Mouse (Mus musculus): Measurements from ENCODE around the gene Ywhag.

DNA sequence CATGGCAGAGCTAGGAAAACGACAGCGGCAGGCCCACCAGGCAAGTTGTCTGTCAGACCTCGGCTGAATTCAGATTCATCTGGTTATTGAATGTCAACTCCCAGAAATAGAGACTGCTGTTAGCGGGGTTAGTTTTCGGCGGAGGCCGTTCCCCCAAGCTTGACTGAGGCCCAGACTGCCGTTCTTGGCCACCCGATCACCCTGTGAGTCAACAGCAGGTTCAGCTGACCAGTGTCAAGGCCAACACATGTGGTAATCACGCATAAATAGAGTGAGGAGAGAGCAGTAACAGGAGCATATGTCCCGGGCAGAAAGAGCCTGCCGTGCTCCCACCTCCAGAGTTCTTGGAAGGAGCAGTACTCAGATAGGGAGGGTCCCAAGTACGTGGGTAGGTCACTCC is 27.2 kb downstream of the Ywhag start:
- TF ChIP-seq CTCF (IDR thresholded peaks at IDR 0.05; ENCODE audit: borderline replicate concordance, extremely low read depth, insufficient read depth, insufficient read length), result no peak
- no peak for TF ChIP-seq POLR2A (IDR thresholded peaks at IDR 0.05; ENCODE audit: borderline replicate concordance, extremely low read depth, insufficient read depth, insufficient read length, poor library complexity, severe bottlenecking)

All from brain, embryonic 14.5 days (tissue).